Mouse (Mus musculus) embryonic facial prominence, embryonic 13.5 days (tissue): ENCODE measurements at regions not wholly inside any gene's neighbourhood (a gene's known extent, or its start where the extent isn't known, plus 50 kb on each side); places are given as distances from the start of the nearest gene placed in this dataset.
A peak's percentile ranks its signal among the peaks of the same experiment; 100 is the strongest.

Experiments
- ATAC-seq: fragments of 200-750 bp; cut with Nextera tagmentation; 2 replicates; pipeline ENCODE4 v1.8.0; 2017; ENCODE audit warnings: low read depth; ENCODE audit not compliant: insufficient number of reproducible peaks, insufficient read depth, low FRiP score, low TSS enrichment
- H3K27ac ChIP-seq: fragments of 300-500 bp; sonication (generic); 2 replicates; pipeline ENCODE4 v1.5.1; 2015; ENCODE audit warnings: moderate library complexity, mild to moderate bottlenecking, inconsistent platforms
- H3K27me3 ChIP-seq: fragments of 300-500 bp; sonication (generic); 2 replicates; pipeline ENCODE4 v1.6.1; 2015; ENCODE audit warnings: mild to moderate bottlenecking, inconsistent platforms
- H3K36me3 ChIP-seq: fragments of 300-500 bp; sonication (generic); 2 replicates; pipeline ENCODE4 v1.6.1; 2015; ENCODE audit warnings: mild to moderate bottlenecking, inconsistent platforms
- H3K4me1 ChIP-seq: fragments of 300-500 bp; sonication (generic); 2 replicates; pipeline ENCODE4 v1.6.1; 2015; ENCODE audit warnings: inconsistent platforms
- H3K4me2 ChIP-seq: fragments of 300-500 bp; sonication (generic); 2 replicates; pipeline ENCODE4 v1.6.1; 2015; ENCODE audit warnings: moderate library complexity, mild to moderate bottlenecking, inconsistent platforms
- H3K4me3 ChIP-seq: fragments of 300-500 bp; sonication (generic); 2 replicates; pipeline ENCODE4 v1.5.1; 2015; ENCODE audit warnings: mild to moderate bottlenecking, inconsistent platforms
- H3K9ac ChIP-seq: fragments of 300-500 bp; sonication (generic); 2 replicates; pipeline ENCODE4 v1.6.1; 2015; ENCODE audit warnings: mild to moderate bottlenecking, inconsistent platforms
- H3K9me3 ChIP-seq: fragments of 300-500 bp; sonication (generic); 2 replicates; pipeline ENCODE4 v1.6.1; 2016; ENCODE audit warnings: inconsistent platforms
- WGBS: fragments of 180-500 bp; shearing (Covaris S2); methylation state at CpG from one replicate; pipeline ENCODE4 v1.1.7; 2015; ENCODE audit warnings: mixed read lengths; 5-methylcytosine and 5-hydroxymethylcytosine counted together

DNA sequence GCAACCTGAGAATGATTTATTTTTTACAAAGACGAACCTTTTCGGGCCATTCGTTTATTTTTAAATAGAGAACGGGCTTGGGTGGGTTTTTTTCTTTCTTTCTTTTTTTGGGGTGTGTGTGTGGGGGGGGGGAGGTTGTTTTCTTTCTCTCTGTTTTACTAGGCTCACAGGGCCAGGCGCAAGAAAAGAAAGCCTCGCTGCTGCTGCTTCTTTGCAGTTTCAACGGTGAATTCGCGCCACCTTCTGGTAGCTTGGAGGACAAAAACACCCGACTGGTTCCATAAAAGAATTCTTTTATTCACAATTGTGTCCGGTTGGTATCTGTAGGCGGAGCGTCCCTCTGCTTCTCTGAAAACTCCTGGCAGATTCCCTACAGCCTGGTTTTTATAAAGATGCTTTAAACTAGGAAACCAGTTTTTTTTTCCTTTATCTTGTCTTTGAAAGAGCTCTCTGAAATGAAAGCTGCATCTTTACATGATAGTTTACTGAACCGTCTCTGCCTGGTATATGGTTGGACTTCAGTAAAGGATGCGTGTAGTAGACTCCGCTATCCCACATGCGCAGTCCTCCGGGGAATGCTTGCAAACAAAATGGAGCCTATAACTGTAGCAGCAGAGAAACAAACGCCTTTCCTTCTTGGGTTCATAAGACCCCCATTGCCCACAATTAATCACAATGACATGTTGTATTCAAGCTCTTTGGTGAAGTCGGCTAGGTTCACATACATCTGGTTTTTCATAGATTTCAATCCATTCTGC, 151.9 kb downstream of the Insig2 start:
- 21% methylated on average over 20 of the region's 20 CpGs for WGBS
- H3K9ac ChIP-seq, result no peak overlapping the region
- H3K4me2 ChIP-seq, result peak overlapping the region; percentile 14; the same call in 1 of the 2 replicates
- peaks cover 71% of the 10 kb centered on the region for H3K27me3 ChIP-seq
- ATAC-seq, result no peak
- H3K4me1 ChIP-seq, result peaks cover 6% of the 10 kb centered on the region; the same call in 1 of the 2 replicates
- no peaks in the 10 kb centered on the region for H3K36me3 ChIP-seq
- H3K27ac ChIP-seq, result no peak overlapping the region
- no peaks in the 10 kb centered on the region for H3K9me3 ChIP-seq
- H3K4me3 ChIP-seq, result no peak overlapping the region

GRCm38 (mm10) chr1:121188895-121189294, 143.5 kb downstream of the Insig2 start:
- Histone ChIP-seq H3K27me3 (peaks cover 9% of the 10 kb centered on the region), H3K36me3 (no peaks in the 10 kb centered on the region), H3K4me3 (no peak overlapping the region), H3K9ac (no peak overlapping the region), H3K9me3 (0 out of 2 replicates have a peak, but pooled peaks cover 4% of the 10 kb centered on the region), H3K4me2 (no peak overlapping the region), H3K4me1 (no peaks in the 10 kb centered on the region), H3K27ac (no peak overlapping the region)
- no peak for ATAC-seq
- WGBS, result 49% methylated on average over 2 of the region's 2 CpGs

DNA sequence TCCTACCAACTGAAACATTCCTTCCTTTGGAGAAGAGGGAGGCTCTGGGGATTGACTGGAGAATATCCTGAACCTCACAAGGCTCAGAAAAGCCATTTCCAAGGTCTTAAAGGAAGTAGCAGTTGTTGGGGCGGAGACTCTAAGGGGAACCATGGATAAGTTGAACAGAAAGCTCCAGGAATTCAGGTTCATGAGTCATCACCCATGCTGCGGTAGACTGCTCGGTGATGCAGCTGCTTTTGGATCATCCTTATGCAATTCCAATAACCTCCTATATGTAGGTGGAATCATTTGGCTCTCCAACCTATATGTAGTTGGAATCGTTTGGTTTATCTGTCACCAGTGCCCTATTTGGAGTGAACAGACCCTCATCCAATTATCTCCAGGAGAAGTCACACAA, 137.6 kb downstream of the Insig2 start:
- ATAC-seq, result no peak
- no peaks in the 10 kb centered on the region for H3K9me3 ChIP-seq
- no peak overlapping the region for H3K9ac ChIP-seq
- no peaks in the 10 kb centered on the region for H3K36me3 ChIP-seq
- no peak overlapping the region for H3K27ac ChIP-seq
- H3K4me3 ChIP-seq, result no peak overlapping the region
- H3K27me3 ChIP-seq, result no peaks in the 10 kb centered on the region
- WGBS, result 84% methylated on average over 4 of the region's 4 CpGs
- no peak overlapping the region for H3K4me2 ChIP-seq
- no peaks in the 10 kb centered on the region for H3K4me1 ChIP-seq

GRCm38 (mm10) chr1:121215843-121216242, 116.5 kb downstream of the Insig2 start:
- Histone ChIP-seq H3K27me3 (no peaks in the 10 kb centered on the region), H3K27ac (no peak overlapping the region), H3K9ac (no peak overlapping the region), H3K36me3 (no peaks in the 10 kb centered on the region), H3K4me1 (no peaks in the 10 kb centered on the region), H3K9me3 (no peaks in the 10 kb centered on the region), H3K4me3 (no peak overlapping the region), H3K4me2 (no peak overlapping the region)
- 21% methylated on average over 2 of the region's 2 CpGs for WGBS
- ATAC-seq, result no peak

DNA sequence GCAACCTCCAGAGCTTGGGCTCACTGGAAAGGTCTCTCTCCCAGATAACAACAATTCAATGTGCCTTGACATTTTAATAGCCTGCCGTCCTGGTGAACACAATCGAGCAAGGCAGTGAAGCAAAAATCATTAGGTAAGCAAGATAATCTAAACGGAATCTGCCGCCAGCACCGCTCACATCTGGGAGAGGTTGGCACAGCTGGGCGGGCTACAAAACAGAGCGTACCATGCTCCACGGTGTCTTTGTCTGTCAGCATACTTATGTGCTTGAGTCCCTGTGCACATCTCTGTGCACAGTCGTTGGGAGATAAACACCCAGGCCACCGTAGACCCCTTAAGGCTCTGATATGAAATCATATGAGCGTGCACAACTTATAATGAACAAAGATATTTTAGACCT, 108.1 kb downstream of the Insig2 start:
- WGBS, result 87% methylated on average over 11 of the region's 11 CpGs
- H3K9ac ChIP-seq, result no peak overlapping the region
- no peak for ATAC-seq
- H3K4me1 ChIP-seq, result no peaks in the 10 kb centered on the region
- no peak overlapping the region for H3K27ac ChIP-seq
- H3K36me3 ChIP-seq, result no peaks in the 10 kb centered on the region
- H3K9me3 ChIP-seq, result no peaks in the 10 kb centered on the region
- no peak overlapping the region for H3K4me3 ChIP-seq
- no peaks in the 10 kb centered on the region for H3K27me3 ChIP-seq
- H3K4me2 ChIP-seq, result no peak overlapping the region

- Histone ChIP-seq H3K4me1 (no peaks in the 10 kb centered on the region), H3K9me3 (no peaks in the 10 kb centered on the region), H3K27me3 (no peaks in the 10 kb centered on the region), H3K4me3 (no peak overlapping the region), H3K4me2 (no peak overlapping the region), H3K36me3 (no peaks in the 10 kb centered on the region), H3K27ac (no peak overlapping the region), H3K9ac (no peak overlapping the region)
- WGBS, result 75% methylated on average over 15 of the region's 15 CpGs
- ATAC-seq, result no peak
Measured at GRCm38 (mm10) chr1:121226466-121227232, 105.7 kb downstream of the Insig2 start.

DNA sequence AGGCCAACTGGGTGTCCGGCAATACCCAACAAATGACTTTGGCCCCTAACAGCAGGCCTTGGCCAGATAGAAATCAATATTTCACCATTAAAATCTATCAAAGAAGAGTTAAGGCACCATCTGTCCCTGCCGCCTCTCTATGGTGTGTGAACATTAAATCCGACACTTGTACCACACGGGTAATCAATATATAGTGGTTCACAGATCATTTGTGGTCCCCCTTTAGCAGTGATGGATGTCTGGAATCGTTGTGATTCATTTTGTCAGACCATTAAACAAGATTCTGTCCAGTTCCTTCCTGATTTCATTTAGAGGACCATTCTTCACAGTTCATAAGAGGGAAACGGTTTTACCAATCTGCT, 105.2 kb downstream of the Insig2 start:
- no peak for ATAC-seq
- 84% methylated on average over 6 of the region's 6 CpGs for WGBS
- H3K36me3 ChIP-seq, result no peaks in the 10 kb centered on the region

DNA sequence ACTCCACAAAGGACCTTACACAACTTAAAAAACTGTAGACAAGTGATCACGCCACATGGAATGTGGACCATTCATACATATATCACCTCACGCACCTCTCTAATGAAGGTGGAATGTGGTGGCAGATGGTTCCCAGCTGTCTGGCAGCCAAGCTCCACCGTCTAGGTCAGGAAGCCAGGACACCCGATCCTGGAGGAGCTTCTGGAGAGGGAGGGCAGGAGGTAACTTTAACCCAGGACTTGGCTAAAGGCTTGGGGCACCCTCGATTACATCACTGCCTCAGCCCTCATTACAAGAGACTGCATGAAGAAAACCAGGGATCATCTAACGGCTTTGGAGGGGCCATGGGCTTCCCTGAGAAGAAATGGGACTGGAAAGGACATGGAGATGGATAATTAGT, 88.8 kb downstream of the Insig2 start:
- 26% methylated on average over 6 of the region's 6 CpGs for WGBS
- no peaks in the 10 kb centered on the region for H3K9me3 ChIP-seq
- peaks cover 5% of the 10 kb centered on the region; the same call in 1 of the 2 replicates for H3K4me1 ChIP-seq
- no peak overlapping the region for H3K4me2 ChIP-seq
- no peak overlapping the region for H3K27ac ChIP-seq
- H3K4me3 ChIP-seq, result no peak overlapping the region
- no peaks in the 10 kb centered on the region for H3K36me3 ChIP-seq
- no peaks in the 10 kb centered on the region for H3K27me3 ChIP-seq
- ATAC-seq, result no peak
- H3K9ac ChIP-seq, result no peak overlapping the region

More for the DNA sequence above, 105.2 kb downstream of the Insig2 start:
- H3K4me2 ChIP-seq, result no peak overlapping the region
- no peaks in the 10 kb centered on the region for H3K27me3 ChIP-seq
- no peak overlapping the region for H3K9ac ChIP-seq
- H3K9me3 ChIP-seq, result no peaks in the 10 kb centered on the region
- no peaks in the 10 kb centered on the region for H3K4me1 ChIP-seq
- H3K27ac ChIP-seq, result no peak overlapping the region
- H3K4me3 ChIP-seq, result no peak overlapping the region

DNA sequence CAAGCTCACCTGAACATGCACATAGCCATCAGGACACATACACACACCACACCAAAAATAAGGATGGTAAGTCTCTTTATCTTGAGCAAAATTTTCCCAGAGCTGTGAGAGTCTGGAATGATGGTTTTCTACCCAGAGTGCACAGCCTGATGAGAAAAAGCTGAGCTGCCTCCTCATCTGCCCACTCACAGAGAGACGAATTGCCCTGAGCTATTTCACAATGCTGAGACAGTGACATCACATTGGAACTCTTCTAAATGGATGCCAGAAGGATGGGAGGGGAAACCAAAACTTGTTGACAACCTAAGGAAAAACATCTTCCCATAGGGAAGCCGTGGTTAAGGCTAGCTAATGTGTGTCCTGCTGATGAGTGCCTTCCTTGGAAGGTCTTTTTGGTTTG, 84.8 kb downstream of the Insig2 start:
- Histone ChIP-seq H3K4me2 (no peak overlapping the region), H3K9ac (no peak overlapping the region), H3K9me3 (no peaks in the 10 kb centered on the region), H3K36me3 (no peaks in the 10 kb centered on the region), H3K4me3 (no peak overlapping the region), H3K27ac (no peak overlapping the region), H3K4me1 (peaks cover 8% of the 10 kb centered on the region), H3K27me3 (no peaks in the 10 kb centered on the region)
- ATAC-seq, result no peak
- 34% methylated on average over 2 of the region's 2 CpGs for WGBS

DNA sequence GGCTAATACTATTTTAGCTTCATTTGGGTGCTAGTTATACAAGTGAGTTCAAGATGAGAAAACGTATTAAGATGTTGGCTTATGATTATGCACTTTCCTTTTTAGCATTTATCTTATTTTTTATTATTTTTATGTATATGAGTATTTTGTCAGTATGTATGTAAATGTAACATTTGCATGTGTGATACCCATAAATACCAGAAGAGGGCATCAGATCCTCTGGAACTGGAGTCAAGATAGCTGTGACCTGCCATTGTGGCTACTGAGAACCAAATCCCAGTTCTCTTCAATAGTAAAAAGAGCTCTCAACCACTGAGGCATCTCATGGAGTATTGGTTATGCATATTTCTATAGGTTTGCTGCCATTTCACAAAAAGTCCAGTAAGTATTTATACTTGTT, 83.3 kb downstream of the Insig2 start:
- H3K4me3 ChIP-seq, result no peak overlapping the region
- H3K9me3 ChIP-seq, result no peaks in the 10 kb centered on the region
- no peak overlapping the region for H3K27ac ChIP-seq
- no peak for ATAC-seq
- no peaks in the 10 kb centered on the region for H3K27me3 ChIP-seq
- no peak overlapping the region for H3K9ac ChIP-seq
- no peaks in the 10 kb centered on the region for H3K36me3 ChIP-seq
- H3K4me1 ChIP-seq, result peaks cover 9% of the 10 kb centered on the region
- 53% methylated on average over 1 of the region's 1 CpGs for WGBS
- H3K4me2 ChIP-seq, result no peak overlapping the region

DNA sequence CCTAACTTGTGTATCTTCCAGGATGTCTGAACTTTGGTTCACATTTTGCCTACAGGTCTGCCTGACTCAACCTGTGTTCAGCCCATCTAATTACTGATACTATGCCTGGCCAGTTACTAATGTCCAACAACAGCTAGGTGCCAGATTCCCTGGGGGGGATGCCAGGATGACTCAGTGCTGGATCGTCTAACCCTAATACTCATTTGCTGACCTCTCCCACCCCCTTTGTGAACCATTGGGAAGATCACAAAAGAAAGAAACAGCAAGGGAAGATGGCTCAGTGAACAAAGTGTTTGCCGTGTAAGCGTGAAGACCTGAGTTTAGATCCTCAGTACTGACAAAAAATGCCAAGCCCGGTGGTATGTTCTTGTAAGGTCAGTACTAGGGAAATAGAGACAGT, 81.7 kb downstream of the Insig2 start:
- H3K4me3 ChIP-seq, result no peak overlapping the region
- no peaks in the 10 kb centered on the region for H3K27me3 ChIP-seq
- 88% methylated on average over 4 of the region's 4 CpGs for WGBS
- H3K36me3 ChIP-seq, result no peaks in the 10 kb centered on the region
- no peak overlapping the region for H3K4me2 ChIP-seq
- no peak overlapping the region for H3K27ac ChIP-seq
- no peak for ATAC-seq
- no peak overlapping the region for H3K9ac ChIP-seq
- peaks cover 14% of the 10 kb centered on the region for H3K4me1 ChIP-seq
- H3K9me3 ChIP-seq, result no peaks in the 10 kb centered on the region

GRCm38 (mm10) chr1:121252056-121252455, 80.3 kb downstream of the Insig2 start:
- Histone ChIP-seq H3K36me3 (no peaks in the 10 kb centered on the region), H3K27me3 (no peaks in the 10 kb centered on the region), H3K4me2 (no peak overlapping the region), H3K4me3 (no peak overlapping the region), H3K9me3 (no peaks in the 10 kb centered on the region), H3K9ac (no peak overlapping the region), H3K27ac (peak overlapping the region; percentile 49), H3K4me1 (peaks cover 14% of the 10 kb centered on the region)
- 38% methylated on average over 7 of the region's 7 CpGs for WGBS
- ATAC-seq, result no peak
